Mouse (Mus musculus) E14TG2a.4 (cell line): ENCODE measurements around the gene Lpp.

Source experiments
- H3K27me3 ChIP-seq: 2 replicates; pipeline ENCODE4 v1.6.1; 2014; ENCODE audit warnings: low read length, control low read depth; ENCODE audit not compliant: insufficient read depth
- H3K36me3 ChIP-seq: 2 replicates; pipeline ENCODE4 v1.6.1; 2014; ENCODE audit warnings: low read length, control low read depth; ENCODE audit not compliant: insufficient read depth
- H3K4me1 ChIP-seq: replicated peaks from 2 replicates; pipeline ENCODE4 v1.6.1; 2014; ENCODE audit warnings: low read depth, low read length, control low read depth
- H3K4me3 ChIP-seq: replicated peaks from 2 replicates; pipeline ENCODE4 v1.5.1; 2014; ENCODE audit warnings: mild to moderate bottlenecking, low read length
- H3K9me3 ChIP-seq: 2 replicates; pipeline ENCODE4 v1.6.1; 2014; ENCODE audit warnings: low read length, control low read depth
- CTCF ChIP-seq: conservative IDR thresholded peaks from 2 replicates; pipeline ENCODE4 v1.5.1; 2014; ENCODE audit warnings: low read length
- NANOG ChIP-seq: IDR thresholded peaks from 2 replicates; pipeline ENCODE4 v1.6.1; 2014; ENCODE audit warnings: borderline replicate concordance, low read length, mixed read lengths
- POU5F1 ChIP-seq: IDR thresholded peaks from 2 replicates; pipeline ENCODE4 v1.6.1; 2014; ENCODE audit warnings: low read length, borderline replicate concordance

Lpp gene

GRCm38 (mm10) chr16:24406521-24406920, 13.2 kb downstream of the Lpp start:
- no peak overlapping the region for H3K4me3 ChIP-seq
- H3K27me3 ChIP-seq = no peaks in the 10 kb centered on the region
- H3K4me1 ChIP-seq = peaks cover 35% of the 10 kb centered on the region
- TF ChIP-seq NANOG (no peak), POU5F1 (no peak), CTCF (no peak)
- peaks cover 6% of the 10 kb centered on the region for H3K36me3 ChIP-seq
- H3K9me3 ChIP-seq = peaks cover 18% of the 10 kb centered on the region

GRCm38 (mm10) chr16:24411281-24411680, 18.0 kb downstream of the Lpp start:
- H3K27me3 ChIP-seq = no peaks in the 10 kb centered on the region

DNA sequence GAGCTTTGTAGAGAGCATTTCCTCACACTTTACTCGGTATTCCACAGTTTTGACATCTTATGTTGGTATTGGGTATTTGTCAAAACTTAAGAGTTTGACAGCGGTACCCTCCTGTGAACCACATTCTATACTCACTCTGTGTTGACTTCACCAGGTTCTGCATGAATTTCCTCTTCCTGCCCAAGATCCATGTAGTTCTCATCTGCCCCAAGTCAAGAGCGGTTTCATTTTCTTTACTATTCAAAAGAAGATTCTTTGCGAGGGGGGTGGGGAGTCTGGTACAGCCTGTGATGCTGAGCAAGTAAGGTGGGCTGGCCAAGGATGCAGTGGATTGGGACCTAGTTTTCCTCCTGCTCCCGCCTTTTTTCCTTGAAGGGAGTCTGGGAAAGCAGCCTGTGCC, 18.9 kb downstream of the Lpp start:
- Histone ChIP-seq H3K36me3 (no peaks in the 10 kb centered on the region), H3K4me1 (peaks cover 36% of the 10 kb centered on the region), H3K9me3 (no peaks in the 10 kb centered on the region), H3K27me3 (no peaks in the 10 kb centered on the region), H3K4me3 (no peak overlapping the region)
- TF ChIP-seq POU5F1 (no peak), CTCF (no peak), NANOG (no peak)

More at GRCm38 (mm10) chr16:24411281-24411680, 18.0 kb downstream of the Lpp start:
- Histone ChIP-seq H3K4me3 (no peak overlapping the region), H3K36me3 (no peaks in the 10 kb centered on the region), H3K4me1 (peaks cover 36% of the 10 kb centered on the region), H3K9me3 (peaks cover 9% of the 10 kb centered on the region)
- no peak for TF ChIP-seq NANOG
- TF ChIP-seq CTCF = no peak
- no peak for TF ChIP-seq POU5F1

DNA sequence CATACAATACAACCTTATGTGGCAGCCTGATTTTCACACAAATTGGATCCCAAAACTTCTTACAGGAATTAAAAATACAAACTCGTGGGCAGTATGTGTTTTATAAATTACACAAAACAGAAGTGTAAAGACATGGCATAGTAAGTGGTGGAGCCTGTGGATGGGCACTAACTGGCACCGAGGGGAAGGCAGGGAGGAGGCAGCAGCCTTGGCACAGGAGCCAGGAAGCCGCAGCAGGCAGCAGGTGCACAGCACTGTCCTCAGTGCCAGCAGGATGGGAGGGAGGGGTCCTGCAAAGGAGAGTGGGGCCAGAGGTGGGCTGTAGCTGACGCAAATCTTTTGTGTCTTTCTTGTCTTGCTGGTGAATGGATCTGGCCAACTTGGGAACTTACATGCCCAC, 19.8 kb downstream of the Lpp start:
- Histone ChIP-seq H3K4me3 (no peak overlapping the region), H3K9me3 (no peaks in the 10 kb centered on the region), H3K36me3 (no peaks in the 10 kb centered on the region), H3K4me1 (peaks cover 40% of the 10 kb centered on the region), H3K27me3 (no peaks in the 10 kb centered on the region)
- no peak for TF ChIP-seq NANOG
- no peak for TF ChIP-seq CTCF
- no peak for TF ChIP-seq POU5F1

- H3K9me3 ChIP-seq = no peaks in the 10 kb centered on the region
- H3K36me3 ChIP-seq = no peaks in the 10 kb centered on the region
- no peaks in the 10 kb centered on the region for H3K27me3 ChIP-seq
- H3K4me3 ChIP-seq = no peak overlapping the region
- TF ChIP-seq POU5F1 = no peak
- no peak for TF ChIP-seq CTCF
- TF ChIP-seq NANOG = no peak
- H3K4me1 ChIP-seq = peaks cover 36% of the 10 kb centered on the region
Measured at GRCm38 (mm10) chr16:24418022-24418421, 24.7 kb downstream of the Lpp start.

DNA sequence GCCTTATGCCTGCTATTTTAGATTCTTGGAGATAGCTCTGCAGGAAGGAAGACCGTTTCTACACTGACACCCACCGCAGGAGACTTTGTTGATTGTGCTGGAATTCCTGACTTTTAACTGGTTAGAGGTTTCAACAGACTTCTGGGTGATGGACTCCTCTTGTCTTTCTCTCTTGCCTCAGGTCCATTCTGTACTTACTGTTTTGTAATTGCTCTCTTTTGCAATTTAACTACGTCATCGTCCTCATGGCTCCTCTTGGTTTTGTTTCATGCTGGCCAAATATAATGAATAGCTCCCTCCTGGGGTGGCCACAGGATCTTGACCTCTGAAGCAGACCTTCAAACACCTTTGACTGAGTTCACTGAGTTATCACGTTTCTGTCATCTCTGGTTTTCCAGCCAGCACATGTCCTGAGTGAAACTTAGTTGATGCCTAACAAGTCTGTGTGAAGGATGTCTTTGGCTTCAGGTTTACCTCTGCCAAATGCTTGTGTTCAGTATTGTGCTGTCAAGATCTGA, 27.4 kb downstream of the Lpp start:
- TF ChIP-seq NANOG (no peak), CTCF (no peak), POU5F1 (no peak)
- no peaks in the 10 kb centered on the region for H3K27me3 ChIP-seq
- peaks cover 39% of the 10 kb centered on the region for H3K4me1 ChIP-seq
- H3K36me3 ChIP-seq = no peaks in the 10 kb centered on the region
- H3K4me3 ChIP-seq = no peak overlapping the region
- H3K9me3 ChIP-seq = no peaks in the 10 kb centered on the region

GRCm38 (mm10) chr16:24421687-24422418, 28.5 kb downstream of the Lpp start:
- no peaks in the 10 kb centered on the region for H3K9me3 ChIP-seq
- no peak for TF ChIP-seq NANOG
- TF ChIP-seq POU5F1 = no peak
- TF ChIP-seq CTCF = no peak
- H3K4me1 ChIP-seq = peaks cover 47% of the 10 kb centered on the region
- H3K36me3 ChIP-seq = no peaks in the 10 kb centered on the region
- H3K4me3 ChIP-seq = no peak overlapping the region
- no peaks in the 10 kb centered on the region for H3K27me3 ChIP-seq

DNA sequence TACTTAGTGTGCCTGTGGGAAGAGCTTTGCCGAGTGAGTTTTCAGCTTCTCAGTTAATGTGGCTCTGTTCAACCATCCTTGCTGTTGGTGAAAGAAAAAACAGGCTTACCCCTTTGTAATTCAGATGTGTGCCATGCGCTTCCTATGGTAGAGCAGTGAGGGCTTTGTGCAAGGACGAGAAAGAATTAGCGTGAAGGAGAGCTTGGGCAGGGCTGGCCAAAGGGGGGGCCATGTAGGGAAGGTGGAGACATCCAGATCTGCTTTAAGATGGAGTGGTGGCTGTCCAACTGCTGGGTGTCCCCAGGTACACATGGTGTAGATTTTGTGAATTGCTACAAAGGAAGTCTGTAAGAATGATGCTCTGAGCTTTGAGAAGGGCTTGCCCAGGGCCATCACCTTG, 29.9 kb downstream of the Lpp start:
- Histone ChIP-seq H3K9me3 (no peaks in the 10 kb centered on the region), H3K36me3 (no peaks in the 10 kb centered on the region), H3K27me3 (no peaks in the 10 kb centered on the region), H3K4me3 (no peak overlapping the region), H3K4me1 (peaks cover 41% of the 10 kb centered on the region)
- no peak for TF ChIP-seq CTCF
- TF ChIP-seq POU5F1 = no peak
- TF ChIP-seq NANOG = no peak
